Mouse (Mus musculus) layer of hippocampus, adult 11-12 months (tissue): Measurements from ENCODE around the gene Olfr599.
"Not testable (repeated sequence)": the region's sequence is repeated elsewhere in the genome, so short reads cannot be mapped to it uniquely, and the experiment has no call there.

ENCODE experiments used
- DNase-seq: peaks from one replicate; pipeline ENCODE4 v3.0.0; 2022; ENCODE audit warnings: low spot score

Gene Olfr599

DNA sequence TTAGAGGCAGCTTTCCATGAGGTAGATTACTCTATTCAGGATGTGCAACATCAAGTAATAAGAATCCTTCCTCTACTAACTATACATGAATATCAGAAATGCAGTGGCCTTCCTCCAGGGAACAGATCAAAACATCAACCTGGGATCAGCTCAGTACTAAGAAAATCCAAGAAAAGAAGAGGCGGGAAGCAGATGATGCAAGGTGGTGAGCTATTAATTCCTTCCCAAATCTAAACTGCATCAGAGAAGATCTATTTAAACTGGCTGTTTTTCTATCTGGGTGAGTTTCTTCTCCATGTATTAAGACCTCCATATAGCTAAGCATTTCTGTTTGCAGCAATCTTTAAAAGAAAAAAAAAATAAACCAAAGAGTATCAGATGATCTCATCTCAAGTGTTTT is at the start of gene Olfr599:
Gene Olfr599, plus strand, starts transcription at position 301 of the 400 bp plus-strand sequence.
- no peak for DNase-seq

DNA sequence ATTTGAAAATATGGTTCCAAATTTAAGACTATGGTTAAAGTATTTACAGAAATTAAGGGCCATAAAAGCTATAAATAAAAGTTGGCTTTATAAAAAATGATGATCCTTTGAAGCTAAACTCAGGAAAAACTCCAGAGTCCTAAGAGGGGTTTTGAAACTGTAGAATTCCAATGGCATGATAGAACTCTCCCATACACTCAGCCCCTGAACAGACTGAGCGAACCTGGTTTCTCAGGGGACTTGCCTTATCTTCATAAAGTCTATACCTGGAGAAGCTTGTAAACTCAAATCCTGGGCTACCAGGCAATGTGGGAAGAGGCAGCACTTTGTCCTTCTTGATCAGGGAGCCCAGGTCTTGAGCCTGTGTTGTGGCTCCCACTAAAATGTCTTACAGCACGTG is 30.4 kb upstream of the Olfr599 start, which contains the start of gene Olfr596:
Gene Olfr596, plus strand, starts transcription at position 301 of the 400 bp plus-strand sequence.
- not testable (repeated sequence) for DNase-seq

GRCm38 (mm10) chr7:103316015-103316414 is 19.7 kb upstream of the Olfr599 start, which contains the start of gene Olfr597:
TSS of gene Olfr597 (plus strand) at chr7:103316315.
- not testable (repeated sequence) for DNase-seq

DNA sequence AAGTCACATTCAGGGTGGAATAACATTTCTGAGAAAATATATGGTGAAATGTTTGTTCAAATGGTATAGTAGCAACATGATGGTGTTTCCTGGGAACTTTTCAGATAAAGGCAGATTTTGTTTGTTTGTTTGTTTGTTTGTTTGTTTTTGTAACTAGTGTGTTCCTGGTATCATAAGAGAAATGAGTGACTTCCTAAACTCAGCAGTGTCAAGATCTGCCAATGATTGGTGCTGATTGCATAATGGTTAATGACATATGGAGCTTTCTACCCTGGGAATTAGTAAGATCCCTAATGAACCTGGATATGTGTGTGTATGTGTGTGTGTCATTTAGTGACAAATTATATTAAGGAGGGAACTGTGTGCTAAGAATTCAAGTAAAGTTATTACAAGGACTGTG is 12.4 kb upstream of the Olfr599 start, which contains the start of gene Olfr598:
Gene Olfr598, plus strand, starts transcription at position 301 of the 400 bp plus-strand sequence.
- DNase-seq: no peak

DNA sequence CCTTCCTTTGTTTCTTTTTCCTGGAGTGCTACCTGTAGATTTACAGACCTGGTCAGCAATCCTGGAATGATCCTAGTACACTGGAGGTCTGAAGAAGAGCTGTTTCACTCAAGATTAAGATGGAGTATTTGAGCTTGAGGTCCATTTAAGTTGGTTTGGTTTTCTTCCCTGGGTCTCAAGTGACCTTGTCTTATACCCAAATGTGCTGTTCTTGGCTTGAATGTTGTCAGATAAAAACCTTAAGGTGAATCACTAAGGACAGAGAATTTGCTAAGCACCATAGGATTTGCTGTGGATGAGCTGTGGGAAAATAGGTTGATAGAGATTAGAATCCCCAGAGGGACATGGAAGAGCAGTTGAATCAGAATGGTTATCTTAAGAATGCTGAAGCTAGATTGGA is 13.9 kb downstream of the Olfr599 start, which contains the start of gene Olfr600:
Gene Olfr600, minus strand, starts transcription at position 101 of the 400 bp plus-strand sequence.
- DNase-seq: no peak

DNA sequence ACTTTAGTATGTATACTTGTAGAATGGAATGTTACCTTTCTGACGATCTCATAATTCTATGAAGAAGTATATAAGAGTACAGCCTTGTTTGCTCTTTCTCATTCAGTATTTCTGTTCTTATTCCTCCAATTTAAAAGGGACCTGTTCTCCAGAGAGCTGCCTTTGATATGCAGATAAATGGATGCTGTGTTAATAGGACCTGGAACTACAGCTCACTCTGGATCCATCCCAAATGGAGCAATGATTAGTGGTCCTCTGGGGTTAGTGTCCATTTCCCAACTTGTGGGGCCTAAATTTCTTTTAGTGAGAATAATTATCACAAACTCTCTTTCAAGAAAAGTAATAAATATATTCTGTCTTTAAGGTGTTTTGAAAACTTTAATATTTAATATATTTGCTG is 26.8 kb downstream of the Olfr599 start, which contains the start of gene Olfr601:
Gene Olfr601, minus strand, starts transcription at position 101 of the 400 bp plus-strand sequence.
- no peak for DNase-seq

- no peak for DNase-seq
Measured at GRCm38 (mm10) chr7:103386077-103386476, 50.4 kb downstream of the Olfr599 start, which contains the start of gene Olfr603. TSS of gene Olfr603 (minus strand) at chr7:103386177.
